Mouse (Mus musculus) ovary, postnatal 14 days (tissue): ENCODE measurements around the gene Fignl1.

ENCODE experiments used
- DNase-seq: peaks from one replicate; pipeline ENCODE4 v3.0.0; 2022; ENCODE audit warnings: low spot score

The Fignl1 gene

DNA sequence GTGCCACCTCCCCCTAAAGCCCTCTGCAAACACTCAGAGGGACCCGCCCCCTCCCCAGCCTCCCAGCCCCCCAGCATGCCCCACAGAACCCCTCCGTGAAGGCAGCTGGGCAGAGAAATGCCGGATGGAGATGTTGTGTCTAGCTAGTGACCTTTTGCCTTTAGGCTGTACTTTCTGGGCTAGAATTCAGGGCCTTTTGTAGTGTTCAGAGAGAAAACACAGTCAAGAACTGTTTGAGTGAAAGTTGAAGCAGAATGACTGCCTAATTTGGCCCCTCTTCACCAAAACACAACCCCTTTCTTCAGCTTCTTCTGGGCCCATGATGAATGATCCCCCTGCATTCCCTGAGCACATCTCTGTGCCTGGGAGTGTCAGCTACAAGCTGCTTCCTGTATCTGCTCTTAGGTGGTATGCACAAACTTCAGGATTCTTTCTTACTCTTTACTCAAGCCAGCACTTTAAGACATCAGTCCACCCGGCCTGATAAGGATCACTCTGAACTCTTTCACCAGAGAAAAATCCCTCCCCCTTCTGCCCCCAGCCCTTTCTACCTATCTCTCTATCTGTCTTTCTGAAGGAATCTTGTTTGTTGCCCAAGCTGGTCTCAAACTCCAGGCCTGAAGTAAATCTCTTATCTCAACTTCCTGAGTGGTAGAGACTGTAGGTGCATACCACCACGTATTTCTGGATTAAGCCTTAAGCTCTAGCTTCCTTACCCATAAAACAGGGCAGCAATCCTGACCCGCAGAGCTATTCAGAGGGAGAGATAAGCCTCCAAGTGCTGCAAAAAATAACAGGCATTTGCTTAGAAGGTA is 23.4 kb upstream of the Fignl1 start:
- DNase-seq = no peak

DNA sequence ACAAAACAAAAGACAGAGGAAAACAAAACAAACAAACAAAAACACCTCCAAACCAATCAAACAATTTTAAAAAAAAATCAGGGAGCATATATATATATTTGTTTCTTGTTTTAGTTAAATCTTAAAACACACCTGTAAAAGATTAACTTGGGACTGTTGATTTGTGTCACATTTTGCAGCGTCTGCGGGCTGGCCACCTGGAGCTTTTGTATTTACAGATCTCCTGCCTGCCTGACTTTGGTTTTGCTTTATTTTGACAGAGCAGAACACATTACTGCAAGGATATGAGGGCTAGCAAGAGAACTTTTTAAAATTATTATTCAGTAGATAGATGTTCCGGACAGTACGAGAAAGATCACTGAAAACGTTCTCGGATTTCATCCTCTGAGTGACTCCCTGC is 22.8 kb upstream of the Fignl1 start:
- DNase-seq = no peak

GRCm38 (mm10) chr11:11830884-11831495 is 22.2 kb upstream of the Fignl1 start:
- no peak for DNase-seq

DNA sequence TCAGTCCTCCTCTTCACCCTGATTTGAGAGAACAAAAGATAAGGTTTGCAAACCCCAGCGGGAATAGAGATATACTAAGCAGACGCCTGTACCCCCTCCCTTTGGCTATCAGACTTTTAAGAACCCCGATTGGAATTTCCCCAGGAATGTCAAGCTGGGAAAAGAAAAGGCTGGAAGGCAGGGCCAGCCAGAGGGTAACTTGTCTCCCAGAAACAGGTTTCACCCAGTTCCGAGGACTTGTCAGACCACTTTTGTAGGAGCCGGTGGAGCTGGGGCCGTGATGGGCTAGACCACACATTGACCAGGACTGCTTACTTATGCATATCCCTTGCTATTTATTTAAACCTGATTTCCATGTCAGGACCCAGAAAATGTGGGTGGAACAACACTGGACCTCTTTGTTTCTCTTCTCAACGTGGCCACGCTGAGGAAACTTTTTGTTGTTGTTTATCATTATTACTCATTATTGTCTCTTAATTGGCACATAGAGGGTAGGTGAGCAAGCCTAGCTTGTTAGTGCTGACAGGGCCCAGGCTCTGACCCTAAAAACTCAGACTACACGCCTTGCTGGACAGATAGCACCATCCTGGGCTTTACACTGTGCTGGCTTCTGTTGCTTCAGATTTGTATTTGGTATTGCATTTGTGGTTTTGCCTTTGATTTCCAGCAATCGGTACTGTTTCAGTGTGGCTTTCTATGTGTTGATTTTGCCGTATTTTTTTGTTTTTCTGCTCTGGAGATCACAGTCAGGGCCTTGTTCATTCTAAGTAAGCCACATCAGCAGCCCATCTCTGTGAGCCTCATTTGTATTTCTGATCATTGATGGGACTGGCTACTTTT is 20.6 kb upstream of the Fignl1 start:
- DNase-seq = no peak

- DNase-seq = no peak
Measured at GRCm38 (mm10) chr11:11828761-11829160, 20.0 kb upstream of the Fignl1 start.

DNA sequence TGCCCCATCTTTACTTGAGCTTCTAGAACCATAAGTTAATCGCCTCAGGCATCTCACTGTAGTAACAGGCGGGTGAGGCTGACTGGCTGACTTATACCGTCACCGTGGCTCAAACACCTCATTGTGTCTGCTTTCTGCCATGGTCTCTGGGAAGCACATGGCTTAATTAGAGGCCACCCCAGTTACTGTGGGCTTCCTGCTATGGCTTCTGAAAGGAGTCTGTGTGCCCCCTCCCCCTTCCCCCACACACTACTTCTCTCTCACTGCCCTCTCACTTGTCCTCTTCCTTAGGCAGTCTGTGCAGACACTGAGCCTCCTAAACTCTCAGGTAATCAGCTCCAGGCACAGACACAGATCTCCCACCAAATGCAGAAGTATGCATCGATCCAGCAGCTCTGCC is 19.5 kb upstream of the Fignl1 start:
- no peak for DNase-seq

- DNase-seq = no peak
Measured at GRCm38 (mm10) chr11:11826475-11826874, 17.7 kb upstream of the Fignl1 start.

- no peak for DNase-seq
Measured at GRCm38 (mm10) chr11:11825670-11826069, 16.9 kb upstream of the Fignl1 start.

DNA sequence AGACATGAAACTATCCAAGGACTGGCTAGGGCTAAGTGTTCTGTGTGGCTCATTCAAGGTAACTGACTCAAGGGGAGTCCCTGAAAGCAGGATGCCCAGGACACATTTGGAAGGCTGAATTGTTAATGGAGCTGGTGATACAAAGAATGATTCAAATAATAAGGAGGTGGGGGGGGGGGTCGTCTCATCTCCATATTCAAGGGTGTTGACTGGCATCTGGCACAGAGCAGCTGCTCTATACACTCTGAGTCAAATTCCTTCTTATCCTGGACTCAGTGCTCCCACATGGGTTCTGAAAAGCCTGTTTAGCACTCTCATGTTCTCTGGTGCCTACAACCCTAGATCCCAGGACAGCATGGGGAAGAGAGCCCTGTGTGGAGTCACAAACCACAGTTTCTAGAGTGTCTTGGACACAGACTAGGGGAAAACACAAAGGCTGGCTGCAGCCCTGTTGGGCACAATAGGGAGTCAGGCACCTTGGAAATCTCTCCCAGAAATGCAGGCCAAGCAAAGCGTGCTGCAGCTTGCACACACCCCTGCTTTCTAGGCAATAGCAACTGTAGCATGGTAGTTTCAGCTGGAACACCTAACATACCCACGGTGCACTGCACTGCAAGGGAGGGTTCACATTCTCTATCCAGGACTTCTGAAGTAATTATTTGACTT is 16.3 kb upstream of the Fignl1 start:
- no peak for DNase-seq

DNA sequence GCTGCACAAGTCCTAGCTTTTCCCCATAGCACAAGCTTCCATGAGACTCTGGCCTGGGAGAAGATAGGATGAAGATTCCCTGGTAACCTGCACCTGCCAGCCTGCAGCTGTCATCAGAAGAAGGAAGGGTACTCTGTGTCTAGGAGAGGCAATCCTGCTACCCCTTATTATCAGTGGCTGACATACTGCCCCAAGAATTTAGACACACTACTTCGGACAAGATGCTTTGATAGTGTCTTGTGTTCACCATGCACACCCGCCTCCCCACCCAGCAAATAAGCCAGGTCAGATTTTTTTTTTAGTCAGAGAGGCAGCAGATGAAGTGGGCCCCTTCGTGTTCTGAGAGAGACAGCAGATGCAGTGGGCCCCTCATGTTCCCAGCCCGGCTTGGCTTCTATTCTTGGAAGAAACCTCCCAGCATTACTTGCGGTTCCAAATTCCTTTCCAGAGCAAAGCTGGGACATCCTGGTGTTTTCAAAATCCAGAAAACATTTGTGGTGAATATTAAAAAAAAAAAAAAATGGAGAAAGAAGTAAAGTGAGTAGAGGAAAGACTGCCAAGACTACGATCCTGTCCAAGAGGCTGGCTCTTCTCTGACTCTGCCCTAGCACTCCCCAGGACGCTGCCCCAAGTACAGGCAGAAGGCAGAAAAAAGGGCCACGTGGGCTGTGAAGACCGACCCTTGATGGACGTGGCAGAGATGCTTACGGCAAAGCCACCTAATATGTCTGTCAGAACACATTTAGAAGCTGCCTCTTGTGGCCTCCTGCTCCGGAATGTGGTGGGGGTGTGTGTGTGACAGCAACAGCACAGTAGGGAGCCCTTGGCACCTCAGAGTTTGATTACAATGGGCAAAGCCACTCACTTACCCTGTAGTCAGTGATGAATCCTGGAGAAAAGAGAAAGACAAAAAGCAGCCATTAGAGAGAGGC is 15.5 kb upstream of the Fignl1 start:
- no peak for DNase-seq

DNA sequence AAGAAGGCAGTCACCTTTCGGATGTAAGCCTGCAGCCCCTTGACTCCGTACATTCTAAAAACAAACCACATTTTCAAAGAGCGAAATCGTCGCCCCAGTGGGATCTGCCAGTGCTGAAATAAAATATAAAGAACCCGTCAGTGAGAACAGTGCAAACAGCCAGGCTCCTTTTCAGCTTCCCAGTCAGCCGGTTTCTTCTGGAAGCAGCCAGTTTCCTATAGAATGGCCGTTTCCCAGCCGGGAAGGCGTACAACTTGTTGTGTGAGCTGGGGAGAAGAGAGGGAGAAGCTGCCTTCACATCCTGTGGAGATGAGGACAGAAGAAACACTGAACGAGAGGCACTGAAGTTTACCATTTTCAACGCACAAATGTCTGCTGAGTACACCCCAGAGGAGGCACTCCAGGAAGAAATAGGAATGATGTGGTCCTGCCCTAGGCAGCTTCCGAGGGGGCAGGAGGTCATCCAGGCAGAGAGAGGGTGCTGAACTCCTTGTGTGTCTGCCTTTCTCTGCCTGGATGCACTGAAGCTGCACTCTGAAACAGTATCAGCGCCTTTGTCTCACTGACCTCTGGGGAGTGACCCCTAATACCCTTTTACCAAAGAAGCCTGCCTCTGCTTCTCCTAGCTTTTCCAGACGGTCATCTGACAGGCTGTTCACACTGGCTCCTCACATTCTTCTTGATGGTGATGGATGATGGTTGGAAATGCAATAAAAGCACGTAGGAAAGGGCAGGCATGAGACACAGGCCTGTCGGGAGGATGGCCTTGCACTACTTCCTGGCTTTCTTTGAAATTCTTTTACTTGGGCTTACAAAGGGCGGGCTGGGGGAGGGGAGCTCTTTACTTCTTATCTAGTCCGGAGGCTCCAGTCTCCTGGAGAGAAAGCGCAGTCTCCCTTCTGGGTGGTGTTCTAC is 13.7 kb upstream of the Fignl1 start:
- DNase-seq = no peak

GRCm38 (mm10) chr11:11821387-11821975 is 12.7 kb upstream of the Fignl1 start:
- no peak for DNase-seq

- DNase-seq = no peak
Measured at GRCm38 (mm10) chr11:11820737-11821136, 12.0 kb upstream of the Fignl1 start.

GRCm38 (mm10) chr11:11820251-11820650 is 11.5 kb upstream of the Fignl1 start:
- DNase-seq = peak; percentile 79

- DNase-seq = no peak
Measured at GRCm38 (mm10) chr11:11819206-11819605, 10.4 kb upstream of the Fignl1 start.

DNA sequence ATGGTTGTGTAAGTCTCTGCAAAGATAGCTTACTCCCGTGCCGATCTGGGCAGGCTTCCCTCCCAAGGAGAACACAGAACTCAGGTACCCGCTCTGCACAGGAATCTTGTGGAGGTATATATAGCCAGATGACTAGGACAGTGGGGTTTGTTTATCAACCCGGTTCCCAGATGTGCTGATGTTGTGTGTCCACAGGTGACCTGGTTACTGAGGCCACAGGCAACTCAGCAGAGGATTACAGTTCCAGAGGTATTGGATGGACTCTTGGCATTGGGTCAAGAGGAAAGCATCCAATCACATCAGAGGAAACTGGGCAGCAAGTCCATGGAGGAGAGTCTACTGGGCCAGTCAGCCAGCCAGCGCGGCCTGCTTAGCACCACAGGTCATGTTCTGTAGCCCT is 10.0 kb upstream of the Fignl1 start:
- no peak for DNase-seq

GRCm38 (mm10) chr11:11815737-11816136 is 7.0 kb upstream of the Fignl1 start:
- DNase-seq = no peak

- peak; percentile 61 for DNase-seq
Measured at GRCm38 (mm10) chr11:11811906-11812480, 3.2 kb upstream of the Fignl1 start.
